Mouse (Mus musculus): Measurements from ENCODE around the gene Inppl1.
A peak's percentile ranks its signal among the peaks of the same experiment; 100 is the strongest.

Inppl1 gene

DNA sequence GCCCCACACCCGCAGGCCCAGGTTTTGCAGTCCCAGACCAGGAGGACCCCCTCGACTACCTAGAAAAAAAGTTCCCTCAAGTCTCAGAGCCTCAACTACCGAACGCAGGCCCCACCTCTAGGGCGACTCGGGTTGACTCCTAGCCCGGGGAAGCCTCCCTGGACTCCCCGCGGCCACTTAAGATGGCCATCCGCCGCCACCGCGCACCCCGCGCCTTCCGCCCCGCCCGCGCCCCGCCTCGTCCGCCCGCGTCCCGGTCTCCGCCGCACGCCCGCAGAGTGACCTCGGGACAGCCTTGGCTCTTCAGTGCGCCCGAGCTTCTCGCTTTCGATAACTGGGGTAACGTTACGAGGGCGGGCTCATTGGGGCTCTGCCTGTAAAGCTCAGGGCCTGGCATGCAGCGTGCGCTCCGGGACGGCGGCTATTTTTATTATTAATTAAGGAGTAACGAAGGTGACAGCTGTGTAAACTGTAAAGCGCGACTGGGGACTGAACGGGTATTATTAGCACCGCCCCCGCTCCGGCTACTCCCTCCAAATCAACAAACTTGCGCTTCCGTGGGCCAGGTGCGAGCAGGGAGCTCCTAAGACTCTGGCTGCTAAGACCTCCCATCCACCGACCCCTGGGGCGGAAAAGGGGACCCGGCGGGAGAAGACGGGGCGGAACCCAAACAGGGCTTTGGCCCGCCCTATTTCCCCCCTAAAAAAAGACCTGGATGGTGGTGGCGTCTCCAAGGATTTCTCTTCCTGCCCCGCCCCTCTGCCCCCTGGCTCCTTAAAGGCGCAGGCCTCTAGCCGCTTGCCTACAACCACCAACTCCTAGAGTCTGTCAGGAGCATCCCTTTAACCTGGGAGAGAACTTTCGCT is at the start of gene Inppl1:
Gene Inppl1 (minus strand): TSS at position 624 of the 866 bp plus-strand sequence.
- peak; percentile 74 for DNase-seq

DNA sequence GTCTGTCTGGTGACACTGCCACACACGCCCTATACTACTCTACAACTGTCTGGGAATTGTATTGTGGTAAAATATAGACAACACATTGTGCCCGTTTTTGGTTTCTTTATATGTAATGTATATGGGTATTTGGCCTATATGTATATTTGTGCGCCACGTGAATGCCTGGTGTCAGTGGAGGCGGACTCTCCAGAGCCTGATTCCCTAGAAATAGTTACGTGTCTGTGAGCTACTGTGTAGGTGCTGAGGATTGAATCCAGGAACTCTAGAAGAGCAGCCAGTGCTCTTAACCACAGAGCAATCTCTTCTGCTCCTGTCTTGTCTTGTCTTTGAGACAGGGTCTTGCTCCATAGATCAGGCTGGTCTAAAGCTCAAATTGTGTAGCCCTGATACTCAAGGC is 48.2 kb upstream of the Inppl1 start:
- no peak for DNase-seq

DNA sequence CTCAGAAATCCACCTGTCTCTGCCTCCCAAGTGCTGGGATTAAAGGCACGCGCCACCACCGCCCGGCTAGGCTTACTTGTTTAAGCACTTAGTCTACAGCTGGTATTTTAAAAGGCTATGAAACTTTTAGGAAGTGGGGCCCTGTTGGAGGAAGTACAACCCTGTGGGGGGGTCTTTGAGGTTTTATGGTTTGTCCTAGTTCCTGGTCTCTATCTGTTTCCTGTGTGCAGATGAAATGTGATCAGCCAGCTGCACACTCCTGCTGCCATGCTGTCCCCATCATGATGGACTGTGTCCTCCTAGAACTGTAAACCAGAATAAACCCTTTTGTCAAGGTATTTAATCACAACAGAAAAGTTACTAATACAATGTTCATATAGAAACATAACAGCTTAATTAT is 46.1 kb upstream of the Inppl1 start:
- no peak for DNase-seq

DNA sequence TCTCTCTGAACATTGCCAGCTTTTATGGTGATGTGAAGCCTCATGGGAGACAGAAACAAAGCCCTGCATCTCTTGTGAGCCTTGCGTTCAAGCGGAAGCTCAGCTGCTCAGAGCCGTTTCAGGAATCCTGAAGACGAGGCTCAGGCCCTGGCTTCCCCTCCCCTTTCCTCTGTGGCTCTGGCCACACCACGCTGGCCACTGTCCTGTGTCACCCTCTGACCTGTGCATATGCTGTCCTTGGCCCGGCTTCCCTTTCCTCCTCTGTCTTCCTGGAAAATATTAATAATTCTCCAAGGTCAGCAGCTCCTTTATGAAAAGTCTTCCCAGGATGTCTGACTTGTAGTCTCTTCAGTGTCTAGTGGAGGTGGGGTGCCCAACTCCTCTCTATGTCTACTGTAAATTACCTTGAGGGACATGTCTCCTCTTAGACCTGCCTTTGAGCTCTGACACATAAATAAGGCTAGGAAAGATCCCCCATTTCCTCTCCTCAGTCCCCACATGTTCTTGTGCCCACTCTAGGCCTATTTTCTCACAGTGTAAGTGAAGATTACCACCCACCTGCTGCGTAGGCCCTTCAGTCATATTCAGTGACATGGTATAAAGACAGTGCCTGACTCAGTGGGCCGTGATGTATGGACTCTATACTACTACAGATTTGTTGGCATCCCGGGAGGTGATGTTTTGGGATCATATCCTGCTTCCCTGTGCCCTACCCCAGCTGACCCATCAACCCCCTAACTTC is 44.6 kb upstream of the Inppl1 start:
- DNase-seq, result no peak

DNA sequence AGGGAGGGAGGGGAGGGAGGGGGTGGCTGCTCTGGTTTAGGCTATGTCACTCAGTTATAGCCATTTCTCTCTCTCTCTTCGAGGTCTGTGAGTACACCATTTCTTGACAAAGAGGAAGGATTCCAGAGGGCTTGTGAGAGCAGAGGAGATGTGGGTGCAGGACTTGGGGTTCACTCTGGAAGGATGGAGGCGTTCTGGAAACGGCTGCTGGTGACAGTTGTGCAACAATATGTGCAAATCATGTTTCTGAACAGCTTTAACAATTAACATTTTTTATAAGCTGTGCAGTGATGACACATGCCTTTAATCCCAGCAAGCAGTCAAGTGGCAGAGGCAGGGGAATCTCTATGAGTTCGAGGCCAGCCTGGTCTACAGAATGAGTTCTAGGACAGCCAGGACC is 42.8 kb upstream of the Inppl1 start:
- DNase-seq, result peak; percentile 76

DNA sequence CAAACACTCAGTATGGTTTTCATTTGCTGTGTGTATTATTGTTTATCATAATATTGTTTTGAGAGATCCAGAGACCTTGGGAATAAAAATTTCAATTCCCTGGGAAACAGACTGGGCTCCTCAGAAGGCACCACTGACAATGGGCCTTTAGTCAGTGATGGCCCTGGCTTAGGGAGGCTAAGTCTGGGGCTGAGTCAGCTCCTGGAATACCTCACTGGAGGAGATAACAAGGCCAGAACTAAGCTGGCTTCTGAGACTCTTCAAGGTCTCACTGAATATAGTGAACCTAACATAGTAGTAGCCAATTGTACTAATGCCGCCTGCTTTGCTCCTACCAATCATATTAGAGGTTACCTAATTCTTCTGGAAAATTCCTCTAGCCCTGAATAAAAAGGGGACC is 37.9 kb upstream of the Inppl1 start:
- no peak for DNase-seq

DNA sequence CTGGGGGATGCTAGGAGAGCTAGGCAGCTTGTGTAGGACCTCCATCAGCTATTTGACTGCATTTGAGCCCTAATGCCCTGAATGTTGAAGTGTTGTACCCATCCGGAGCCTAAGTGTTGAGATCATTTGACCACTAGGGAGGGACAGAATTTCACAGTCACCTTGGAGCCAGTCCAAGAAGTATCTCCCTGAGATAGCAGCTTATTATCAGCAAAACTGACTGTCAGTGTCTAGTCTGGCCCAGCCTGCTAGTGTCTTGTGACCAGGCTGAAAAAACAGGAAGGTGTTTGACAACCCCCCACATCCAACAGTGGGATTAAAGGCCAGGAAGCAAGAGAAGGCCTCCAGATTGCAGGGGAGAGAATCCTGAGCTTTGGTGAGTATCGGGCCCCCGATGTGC is 33.3 kb upstream of the Inppl1 start:
- DNase-seq, result peak; percentile 27

DNA sequence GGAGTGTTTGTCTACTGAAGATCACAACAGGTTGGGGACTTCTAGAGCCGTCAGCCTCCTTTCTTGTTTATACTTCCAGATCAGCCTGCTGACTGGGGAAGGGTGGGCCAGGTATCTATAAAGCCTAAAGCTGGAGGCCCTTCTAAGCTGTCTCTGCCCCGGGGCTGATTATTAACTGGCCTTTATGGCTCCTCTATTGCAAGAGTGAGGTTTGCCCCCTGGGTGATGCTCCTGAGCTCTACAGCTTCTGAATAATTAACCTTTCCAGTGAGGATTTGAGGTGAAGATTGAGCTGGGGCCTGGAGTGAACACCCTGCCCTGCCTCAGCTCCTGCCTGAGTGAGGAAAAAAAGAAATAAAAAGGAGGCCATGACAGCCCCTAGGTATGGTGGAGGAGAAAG is 32.6 kb upstream of the Inppl1 start, which contains the start of gene Folr1:
Gene Folr1 (minus strand): TSS at position 160 of the 400 bp plus-strand sequence.
- no peak for DNase-seq

DNA sequence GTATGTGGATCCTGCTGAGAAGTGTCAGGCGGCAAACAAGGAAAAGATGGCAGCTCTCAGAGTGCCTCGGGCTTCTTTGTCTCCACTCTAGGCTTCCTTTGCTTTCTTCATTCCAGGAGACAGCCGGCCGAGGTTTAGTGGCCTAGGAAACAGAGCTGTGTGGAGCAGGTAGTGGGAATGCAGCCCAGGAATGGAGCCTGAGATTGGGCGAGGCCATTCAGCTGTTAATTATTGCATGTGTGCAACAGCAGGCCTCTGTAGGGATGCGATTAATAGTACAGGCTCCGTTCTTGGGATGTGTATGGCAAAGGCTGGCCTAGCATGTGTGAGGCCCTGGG is 31.1 kb upstream of the Inppl1 start:
- no peak for DNase-seq

DNA sequence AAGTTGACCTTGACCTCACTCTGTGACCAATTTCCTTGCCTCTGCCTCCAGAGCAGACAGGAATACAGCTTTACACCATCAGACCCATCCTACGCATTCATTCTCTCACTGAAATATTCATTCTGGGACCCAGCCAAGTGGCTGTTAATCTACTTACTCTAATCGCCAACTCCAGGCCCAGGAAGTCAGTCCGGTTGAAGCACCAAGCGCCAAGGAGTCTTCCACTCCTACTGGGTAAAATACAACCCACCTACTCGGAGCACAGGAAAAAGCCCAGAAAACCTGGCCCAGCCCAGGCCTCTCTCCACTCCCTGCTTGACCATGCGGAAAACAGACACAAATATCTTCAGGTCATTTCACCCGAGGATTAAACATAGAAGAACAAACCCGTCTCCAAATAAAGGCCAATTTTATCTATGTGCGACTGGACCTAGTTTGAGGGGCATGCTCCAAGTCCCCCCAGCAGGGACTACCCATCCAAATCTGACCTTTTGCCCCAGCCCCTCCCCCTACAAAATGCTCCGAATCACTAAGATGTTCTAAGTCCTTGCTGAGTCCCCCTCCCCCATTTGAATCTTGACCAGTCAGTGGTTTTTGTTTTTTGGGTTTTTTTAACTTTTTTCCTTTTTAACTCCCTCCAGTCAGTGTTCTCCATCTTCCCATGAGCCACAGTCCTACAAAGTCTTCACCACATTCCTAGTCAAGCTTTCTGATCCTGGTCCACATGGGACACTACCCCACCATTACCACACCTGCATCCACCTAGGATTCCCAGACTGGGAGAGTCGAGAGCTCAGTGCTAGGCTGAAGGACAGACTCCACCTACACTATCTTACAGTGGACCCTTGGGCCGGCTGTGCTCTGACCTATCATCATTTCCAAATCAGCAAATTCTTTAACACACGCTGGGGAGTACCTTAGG is 30.5 kb upstream of the Inppl1 start:
- DNase-seq, result no peak

DNA sequence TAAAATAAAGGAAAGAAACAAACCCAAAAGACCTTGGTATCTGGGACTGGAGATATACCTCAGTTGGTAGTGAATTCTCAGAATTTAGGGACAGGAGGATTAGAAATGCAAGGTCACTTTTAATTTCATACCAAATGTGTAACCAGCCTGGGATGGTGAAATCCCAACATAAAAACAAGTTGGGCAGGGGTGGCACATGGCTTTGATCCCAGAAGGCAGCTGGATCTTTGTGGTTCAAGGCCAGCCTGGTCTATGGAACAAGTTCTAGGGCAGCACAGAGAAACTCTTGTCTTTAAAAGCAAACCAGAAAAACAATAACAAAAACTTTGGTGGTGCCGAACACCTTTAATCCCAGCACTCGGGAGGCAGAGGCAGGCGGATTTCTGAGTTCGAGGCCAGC is 29.5 kb upstream of the Inppl1 start:
- DNase-seq, result no peak

DNA sequence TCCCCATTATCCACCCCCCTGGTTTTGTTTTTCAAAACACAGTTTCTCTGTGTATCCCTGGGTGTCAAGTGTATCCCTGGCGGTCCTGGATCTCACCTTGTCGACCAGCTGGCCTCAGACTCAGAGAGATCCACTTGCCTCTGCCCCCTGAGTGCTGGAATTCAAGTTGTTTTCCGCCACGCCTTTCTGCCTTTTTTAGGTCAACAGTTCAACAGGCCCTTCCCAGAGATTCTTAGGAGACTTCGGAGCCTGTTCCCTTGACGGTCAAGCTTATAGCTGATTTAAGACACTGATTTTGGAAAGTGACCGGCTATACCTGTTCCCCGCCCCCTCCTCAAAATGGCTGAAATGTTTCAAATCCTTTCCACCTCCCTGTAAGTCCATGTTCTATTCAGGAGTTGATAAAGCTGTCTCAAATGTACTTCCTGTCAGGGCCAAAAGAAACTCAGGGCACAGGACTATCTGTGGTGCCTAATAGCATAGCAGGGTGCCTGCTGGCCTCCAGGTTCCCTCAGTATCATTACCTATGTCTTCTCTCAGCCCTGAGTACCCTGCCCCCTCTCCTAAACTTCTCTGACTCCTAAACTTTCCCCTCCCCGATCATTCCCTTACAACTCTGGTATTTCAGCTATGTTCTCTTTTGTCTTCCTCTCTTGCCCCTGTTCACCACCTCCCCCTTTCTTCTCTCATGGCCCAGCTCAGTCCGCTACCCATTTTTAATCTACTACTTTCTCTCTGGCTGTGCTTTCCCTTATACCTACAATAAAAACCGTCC is 28.6 kb upstream of the Inppl1 start:
- no peak for DNase-seq

DNA sequence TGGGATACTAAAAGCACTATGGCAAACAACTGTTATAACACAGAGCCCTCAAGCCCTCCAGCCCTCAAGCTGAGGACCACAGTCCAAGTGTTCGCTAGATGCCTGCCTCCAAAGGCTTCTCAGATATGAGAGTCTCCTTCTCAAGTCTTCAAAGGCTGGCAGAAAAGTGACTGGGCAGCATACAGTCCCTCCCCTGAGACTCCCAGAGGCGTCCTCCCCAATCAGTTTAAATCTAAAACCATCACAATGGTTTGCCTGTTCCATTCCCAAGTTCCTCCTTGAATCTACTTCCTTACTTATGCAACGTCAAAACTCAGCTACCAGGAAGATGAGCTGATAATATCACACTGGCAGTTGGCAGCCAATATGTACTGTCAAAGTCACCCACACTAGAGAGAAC is 25.4 kb upstream of the Inppl1 start, which contains the start of gene Anapc15:
Gene Anapc15 (plus strand): TSS at position 301 of the 400 bp plus-strand sequence.
- no peak for DNase-seq

DNA sequence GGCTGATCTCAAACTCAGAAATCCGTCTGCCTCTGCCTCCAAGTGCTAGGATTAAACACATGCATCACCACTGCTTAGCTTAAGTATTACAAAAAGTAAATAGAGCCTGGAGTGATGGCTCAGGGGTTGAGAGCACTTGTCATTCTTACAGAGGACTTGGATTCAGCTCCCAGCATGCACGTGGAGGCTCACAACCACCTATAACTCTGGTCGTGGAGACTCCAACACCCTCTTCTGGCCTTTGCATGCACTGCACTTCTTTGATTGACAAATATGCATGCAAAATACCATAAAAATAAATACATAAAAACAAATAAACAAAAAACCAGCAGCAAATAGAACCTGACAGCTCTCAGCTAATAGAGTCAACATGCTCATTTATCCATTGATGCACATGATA is 24.3 kb upstream of the Inppl1 start:
- DNase-seq, result no peak

DNA sequence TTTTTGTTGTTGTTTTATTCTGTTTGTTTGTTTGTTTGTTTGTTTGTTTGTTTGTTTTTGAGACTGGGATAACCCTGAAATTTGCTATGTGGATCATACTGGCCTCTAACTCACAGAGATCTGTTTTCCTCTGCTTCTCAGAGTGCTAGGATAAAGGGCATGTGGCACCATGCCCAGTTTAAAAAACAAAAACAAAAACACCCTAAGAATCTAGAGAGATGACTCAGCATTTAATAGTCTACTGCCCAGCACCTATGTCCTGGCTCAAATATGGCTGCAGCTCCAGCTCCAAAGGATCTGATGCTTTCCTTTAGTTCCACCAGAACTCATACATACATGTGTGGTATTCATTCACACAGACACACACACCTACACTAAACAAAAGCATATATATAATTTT is 22.9 kb upstream of the Inppl1 start:
- no peak for DNase-seq

DNA sequence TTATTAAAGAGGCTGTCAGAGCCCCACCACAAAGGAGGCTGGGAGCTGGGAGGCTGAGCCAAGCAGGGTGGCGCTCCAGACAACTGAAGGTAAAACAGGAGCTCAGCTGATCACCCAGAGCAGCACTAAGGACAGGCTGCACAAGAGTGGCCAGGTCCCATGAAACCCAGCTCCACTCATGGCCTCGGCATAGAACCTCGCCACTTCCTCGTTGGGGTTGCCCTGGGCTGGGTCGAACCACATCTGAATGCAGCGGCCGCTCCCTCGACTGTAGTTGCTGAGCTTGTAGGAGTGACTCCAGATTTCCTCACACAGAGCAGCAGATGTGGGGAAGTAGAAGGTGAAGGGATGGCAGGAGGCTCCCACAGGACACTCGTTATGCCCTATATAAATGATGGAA is 20.3 kb upstream of the Inppl1 start:
- peak; percentile 32 for DNase-seq

DNA sequence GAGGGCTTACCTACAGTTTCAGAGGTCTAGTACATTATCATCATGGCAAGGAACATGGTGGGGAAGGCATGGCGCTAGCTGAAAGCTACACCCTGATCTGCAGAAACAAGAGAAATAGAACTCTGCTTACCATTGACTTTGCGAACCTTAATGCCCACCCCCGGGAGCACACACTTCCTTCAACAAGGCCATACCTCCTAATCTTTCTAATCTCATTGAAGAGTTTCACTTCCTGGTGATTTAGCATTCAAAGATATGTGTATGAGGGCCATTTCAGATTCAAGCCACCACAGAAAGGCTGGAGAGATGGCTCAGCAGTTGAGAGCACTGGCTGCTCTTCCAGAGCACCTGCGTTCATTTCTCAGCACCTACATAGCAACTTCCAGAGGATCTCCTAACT is 19.1 kb upstream of the Inppl1 start, which contains the start of gene Folr2:
Gene Folr2 (minus strand): TSS at position 101 of the 400 bp plus-strand sequence.
- no peak for DNase-seq

DNA sequence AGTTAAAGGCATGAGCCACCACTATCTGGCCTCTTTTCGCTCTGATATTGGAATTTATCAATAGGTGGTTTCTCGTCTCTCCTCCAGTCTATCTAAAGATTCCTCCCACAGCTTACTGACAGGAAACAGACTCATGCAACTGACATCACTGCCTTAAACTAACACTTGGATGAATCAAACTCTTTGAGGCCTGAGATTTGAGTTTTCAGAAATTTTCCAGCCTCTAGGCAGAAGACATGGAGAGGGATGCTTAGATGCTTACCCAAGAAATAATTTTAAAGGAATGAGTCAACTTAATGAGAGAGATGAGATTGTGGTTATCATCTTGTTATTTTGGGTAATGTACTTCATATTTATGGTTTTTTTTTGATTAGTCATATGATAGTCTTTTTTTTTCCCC is 15.8 kb upstream of the Inppl1 start:
- no peak for DNase-seq

DNA sequence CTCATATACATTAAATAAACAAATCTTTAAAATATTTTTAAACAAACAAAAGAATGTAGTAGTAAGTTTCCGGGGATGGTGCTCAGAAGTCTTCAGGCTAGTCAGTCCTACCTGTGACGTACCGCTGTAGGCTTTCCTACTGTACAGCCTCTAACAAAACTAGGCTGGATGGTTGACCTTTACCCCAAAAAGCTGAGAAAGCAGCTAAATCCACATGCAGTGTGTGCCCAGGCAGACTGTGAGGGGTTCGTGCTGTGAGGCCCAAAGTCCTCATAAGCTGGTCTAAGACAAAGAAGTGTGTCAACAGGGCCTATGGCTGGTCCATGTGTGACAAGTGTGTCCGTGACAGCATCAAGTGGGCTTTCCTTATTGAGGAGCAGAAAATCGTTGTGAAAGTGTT is 14.8 kb upstream of the Inppl1 start:
- no peak for DNase-seq

DNA sequence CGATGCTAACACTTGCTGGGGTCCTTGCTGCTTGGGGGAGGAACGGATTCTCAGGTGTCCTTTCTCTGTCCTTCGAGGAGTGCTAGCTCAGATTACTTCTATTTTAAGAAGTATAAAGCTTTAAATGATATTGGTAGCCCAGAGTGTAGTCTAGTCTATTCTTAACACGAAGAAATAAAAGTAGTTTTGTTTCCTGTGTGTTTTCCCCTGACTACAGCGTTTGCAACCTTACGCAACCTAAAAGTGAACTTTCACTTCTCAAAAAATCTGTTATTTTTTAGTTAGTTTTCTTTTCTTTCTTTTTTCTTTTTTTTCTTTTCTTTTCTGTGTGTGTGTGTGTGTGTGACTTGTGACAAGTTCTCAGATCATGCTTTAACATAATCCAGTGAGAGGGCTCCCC is 13.7 kb upstream of the Inppl1 start:
- no peak for DNase-seq

DNA sequence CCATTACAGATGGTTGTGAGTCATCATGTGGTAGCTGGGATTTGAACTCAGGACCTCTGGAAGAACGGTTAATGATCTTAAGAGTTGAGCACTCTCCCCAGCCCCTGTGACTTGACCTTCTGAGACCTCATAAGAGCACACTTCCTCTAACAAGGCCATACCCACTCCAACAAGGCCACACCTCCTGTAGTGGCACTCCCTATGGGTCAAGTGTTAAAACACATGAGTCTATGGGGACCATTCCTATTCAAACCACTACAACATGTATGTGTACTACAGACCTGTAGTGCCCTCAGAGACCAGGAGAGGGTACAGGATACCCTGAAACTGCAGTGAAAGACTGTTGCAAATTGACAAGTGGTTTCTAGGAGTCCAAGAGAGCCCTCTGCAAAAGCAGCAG is 9.9 kb upstream of the Inppl1 start:
- no peak for DNase-seq

DNA sequence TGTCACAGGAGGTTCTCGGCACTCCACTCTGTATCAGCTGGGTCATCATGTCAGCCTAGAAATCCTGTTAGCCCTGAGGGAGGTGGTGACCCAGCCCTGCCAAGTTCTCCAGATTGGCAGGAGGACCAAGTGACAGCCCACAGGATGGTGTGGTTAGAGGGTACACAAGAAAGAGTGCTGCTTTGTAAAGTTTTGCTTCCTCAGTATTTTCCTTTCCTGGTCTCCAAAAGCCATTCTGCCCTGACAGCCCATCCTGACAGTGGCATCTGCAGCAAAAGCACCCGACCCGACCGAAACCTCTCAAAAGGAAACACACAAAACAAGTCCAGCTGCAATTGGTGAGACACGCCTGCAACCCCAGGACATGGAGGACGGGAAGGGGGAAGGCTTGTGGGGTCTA is 6.2 kb upstream of the Inppl1 start:
- no peak for DNase-seq
